Mouse (Mus musculus) megakaryocyte-erythroid progenitor cell, adult 5-6 weeks (primary cell): ENCODE data around the gene Gm5916. TPM values are rescaled to one million over a fixed set of nuclear protein-coding genes. Genes with fewer than 3 reads are reported as not detected.

ENCODE experiments used
- ATAC-seq: replicated peaks from 2 replicates; pipeline ENCODE4 v1.8.0; 2016; ENCODE audit warnings: mild to moderate bottlenecking, inconsistent platforms; ENCODE audit not compliant: severe bottlenecking, poor library complexity, low FRiP score, low TSS enrichment
- total RNA-seq, 2 experiments: library from RNA; stranded (forward) in 1 of 2; stranded (reverse) in 1 of 2; fragments of 200-1000, 215-1000 nt in 1 of 2; fragments of >200 nt in 1 of 2; fragmentation: Nextera tagmentation in 1 of 2; gene quantifications; 2 replicates each; pipeline ENCODE4 v1.2.3; 2014 to 2017

Gm5916 gene
- not detected in 2 replicates for total RNA-seq (2014; fragmentation: Nextera tagmentation)
- total RNA-seq (2017), result not detected in 2 replicates

GRCm38 (mm10) chr9:36128679-36129078 lies at the start of gene Gm5916:
Gene Gm5916 (minus strand): TSS chr9:36128779.
- ATAC-seq, result no peak

Other genes with a start within 250 kb of the Gm5916 start
- gene 9230113P08Rik, start 220.4 kb downstream of the Gm5916 start, total RNA-seq (2014; fragmentation: Nextera tagmentation), result not detected in 2 replicates
- not detected in 2 replicates for gene 9230113P08Rik, start 220.4 kb downstream of the Gm5916 start, total RNA-seq (2017)